Mouse (Mus musculus): ENCODE measurements at regions not wholly inside any gene's neighbourhood (a gene's known extent, or its start where the extent isn't known, plus 50 kb on each side); places are given as distances from the start of the nearest gene placed in this dataset.

DNA sequence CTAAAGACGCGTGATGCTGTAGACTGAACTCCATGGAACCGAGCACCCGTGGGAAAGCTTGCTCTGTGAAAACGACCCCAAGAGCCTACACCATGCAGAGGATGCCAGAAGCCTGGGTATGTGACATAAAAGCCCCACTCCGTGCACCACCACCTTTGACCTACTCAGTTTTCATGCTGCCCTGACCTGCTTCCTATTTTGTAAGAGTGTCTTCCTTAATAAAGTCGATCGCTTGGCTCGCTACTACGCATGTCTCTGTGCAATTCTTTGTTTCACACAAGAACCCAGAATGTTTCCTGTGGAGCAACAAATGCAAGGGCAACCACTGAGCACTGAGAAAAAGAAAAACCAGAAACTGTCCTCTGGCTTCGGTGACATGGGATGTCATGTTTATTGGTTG lies 60.5 kb downstream of the Sec61b start:
- no peak for DNase-seq (ENCODE audit: low read depth, low spot score)

DNA sequence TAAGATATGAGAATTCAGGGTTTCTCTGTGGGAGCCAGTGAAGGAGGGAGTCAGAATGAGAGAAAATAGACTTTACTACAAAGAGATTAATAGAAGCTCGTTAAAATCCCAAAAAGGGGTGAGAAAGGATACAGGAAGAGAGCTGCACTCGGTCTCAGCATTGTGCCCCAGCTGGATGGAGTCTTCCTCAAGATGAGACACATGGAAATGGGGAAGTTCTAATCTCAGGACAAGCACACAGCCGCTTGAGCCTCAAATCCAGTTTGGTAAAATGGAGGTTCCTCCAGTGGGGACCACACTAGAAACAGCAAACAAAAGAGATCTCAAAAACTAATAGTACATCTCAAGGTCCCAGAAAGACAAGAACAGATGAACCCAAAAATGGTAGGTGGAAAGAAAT lies 93.2 kb downstream of the Sec61b start:
- DNase-seq (ENCODE audit: low read depth, low spot score): no peak

- DNase-seq (ENCODE audit: low read depth, low spot score): peak; percentile 16
These were observed 96.4 kb downstream of the Sec61b start for GRCm38 (mm10) chr4:47570846-47571245.

DNA sequence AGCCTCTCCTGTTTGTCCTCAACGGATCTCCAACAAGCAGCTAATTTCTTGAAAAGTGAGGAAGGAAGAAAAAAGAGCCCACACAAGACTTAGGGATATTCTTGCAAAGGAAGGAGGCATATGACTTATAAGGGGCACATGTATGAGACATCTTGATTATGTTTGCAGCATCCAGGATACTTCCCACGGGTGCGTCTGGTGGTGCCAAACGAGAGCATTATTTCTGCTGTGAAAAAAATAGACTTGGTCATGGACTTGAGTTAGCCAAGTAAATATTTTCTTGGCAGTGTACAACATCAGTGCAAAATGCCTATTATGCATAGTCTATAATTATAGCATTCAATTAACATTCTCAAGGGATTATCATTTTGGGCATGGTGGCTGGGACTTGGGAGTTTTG lies 101.6 kb downstream of the Sec61b start:
- peak; percentile 40 for DNase-seq (ENCODE audit: low read depth, low spot score)

DNA sequence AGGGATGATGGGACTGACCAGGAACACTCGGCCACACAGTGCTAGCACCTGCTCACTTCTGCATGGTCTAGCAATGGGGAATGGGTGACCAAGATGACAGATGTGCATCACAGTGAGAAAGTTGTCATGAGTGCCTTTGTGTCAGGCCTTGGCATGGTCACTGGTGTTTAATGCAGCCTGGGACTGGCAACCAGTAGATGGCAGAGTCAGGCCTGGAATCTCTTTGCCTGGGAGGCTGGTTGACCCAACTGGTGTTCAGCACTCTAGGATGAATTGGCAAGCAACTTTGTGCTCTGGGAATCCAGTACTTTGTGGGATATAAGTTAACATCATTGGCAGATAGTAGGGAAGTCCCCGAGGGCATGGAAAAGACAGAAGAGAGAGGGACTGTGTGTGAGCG lies 103.0 kb downstream of the Sec61b start:
- DNase-seq (ENCODE audit: low read depth, low spot score): peak; percentile 82

DNA sequence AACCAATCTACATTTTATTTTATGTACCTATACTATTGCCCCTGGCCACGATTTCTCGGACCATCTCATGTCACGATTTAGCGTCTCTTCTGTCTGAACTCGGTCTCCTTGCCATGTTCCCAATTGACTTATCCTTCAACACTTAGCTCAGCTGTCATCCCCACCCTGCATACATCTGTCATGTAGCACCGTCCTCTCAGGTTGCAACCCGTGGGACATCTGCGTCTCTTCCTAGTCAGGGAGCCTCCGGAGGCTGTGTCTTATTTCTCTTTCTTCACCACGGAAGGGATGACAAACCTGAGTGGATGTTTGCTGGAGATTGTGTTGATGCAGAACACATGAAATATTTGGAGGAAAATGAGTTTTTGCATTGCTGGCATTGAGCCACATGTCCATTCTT lies 104.2 kb downstream of the Sec61b start:
- no peak for DNase-seq (ENCODE audit: low read depth, low spot score)

DNA sequence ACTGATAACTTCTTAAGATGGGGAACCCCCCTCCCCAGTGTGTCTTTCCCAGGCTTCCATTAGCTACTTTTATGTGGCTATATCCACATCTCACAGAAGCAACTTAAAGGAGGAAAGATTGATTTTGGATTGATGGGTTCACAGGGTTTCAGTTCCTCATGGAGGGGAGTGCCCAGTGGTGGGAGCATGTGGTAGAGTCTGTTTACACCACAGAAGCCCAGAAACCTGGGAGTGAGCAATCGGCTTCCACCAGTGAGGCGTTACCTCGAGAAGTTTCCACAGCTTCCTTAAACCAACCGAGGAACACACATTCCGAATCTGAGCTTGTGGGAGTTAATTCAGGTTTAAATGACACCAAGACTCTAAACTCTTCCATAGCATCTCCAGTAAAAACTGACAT lies 106.1 kb downstream of the Sec61b start:
- no peak for DNase-seq (ENCODE audit: low read depth, low spot score)

DNA sequence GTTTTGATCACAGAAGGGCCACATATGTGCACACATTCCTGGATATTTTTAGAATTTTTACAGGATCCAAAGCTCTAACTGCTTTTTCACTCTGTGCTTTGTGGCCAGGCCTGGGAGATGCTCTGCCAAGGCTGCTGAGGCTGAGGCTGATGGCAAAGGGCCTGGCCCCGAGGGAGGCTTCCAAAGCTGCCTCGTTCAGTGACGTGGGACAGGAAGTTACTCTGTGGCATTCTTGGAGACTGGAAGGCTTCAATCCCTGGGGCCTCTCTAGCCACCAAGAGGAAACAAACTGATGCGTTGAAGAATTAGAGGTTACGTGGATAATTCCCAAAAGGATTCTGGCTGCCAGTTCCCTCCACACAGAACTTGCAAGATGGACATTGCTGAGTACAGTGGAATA lies 112.8 kb downstream of the Sec61b start:
- DNase-seq (ENCODE audit: low read depth, low spot score): peak; percentile 42

DNA sequence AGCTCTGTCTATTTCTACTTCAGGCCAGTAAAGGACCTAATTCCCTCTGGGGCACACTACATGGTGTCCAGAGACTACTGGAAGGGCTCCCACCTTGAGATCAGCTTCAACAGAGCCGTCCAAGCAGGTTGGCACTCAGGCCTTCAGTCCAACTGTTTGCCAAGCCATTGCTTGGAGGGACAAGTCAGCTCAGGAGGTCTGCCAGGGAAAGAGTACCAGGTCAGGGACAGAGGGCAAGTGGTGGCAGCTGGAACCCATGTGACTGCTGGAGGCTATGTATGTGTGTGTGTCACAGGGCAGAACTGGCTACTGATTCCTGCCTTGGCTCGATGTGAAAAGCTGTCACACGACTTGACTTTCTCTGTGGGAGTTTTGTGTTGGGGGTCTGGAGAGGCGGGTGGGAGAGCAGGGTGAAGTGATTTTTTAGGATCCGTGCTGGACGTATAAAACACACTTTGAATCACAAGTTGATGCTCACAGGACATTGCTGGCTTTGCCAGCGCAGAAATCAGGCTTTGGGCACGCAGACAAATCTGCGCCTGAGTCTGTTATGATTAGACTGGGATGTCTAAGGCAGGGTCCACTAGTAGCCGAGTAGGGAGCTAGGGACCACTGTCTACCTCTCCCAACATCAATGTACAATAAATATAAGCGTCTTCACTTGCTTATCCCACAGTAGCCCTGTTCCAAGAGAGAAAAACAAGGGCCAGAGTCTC lies 118.0 kb downstream of the Sec61b start:
- peak; percentile 52 for DNase-seq (ENCODE audit: low read depth, low spot score)

DNA sequence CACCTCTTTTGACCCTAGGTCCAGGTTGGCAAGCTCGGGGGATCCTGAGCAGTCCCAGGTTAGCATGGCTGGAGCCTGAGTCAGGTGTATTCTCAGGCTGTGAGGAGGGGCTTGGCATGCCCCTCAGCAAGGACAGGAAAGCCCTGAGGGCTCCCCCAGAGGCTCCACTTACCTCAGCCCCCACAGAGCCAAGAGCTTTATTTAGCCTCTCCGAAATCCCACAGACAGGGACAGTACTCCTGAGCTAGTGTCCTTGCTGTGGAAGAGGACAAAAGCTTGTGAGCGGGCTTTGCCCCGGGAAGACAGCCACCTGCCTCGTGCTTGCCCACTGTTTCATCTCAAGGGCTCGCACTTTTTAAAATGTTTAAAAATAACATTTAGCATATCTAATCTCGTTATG lies 118.7 kb downstream of the Sec61b start:
- DNase-seq (ENCODE audit: low read depth, low spot score): no peak

DNA sequence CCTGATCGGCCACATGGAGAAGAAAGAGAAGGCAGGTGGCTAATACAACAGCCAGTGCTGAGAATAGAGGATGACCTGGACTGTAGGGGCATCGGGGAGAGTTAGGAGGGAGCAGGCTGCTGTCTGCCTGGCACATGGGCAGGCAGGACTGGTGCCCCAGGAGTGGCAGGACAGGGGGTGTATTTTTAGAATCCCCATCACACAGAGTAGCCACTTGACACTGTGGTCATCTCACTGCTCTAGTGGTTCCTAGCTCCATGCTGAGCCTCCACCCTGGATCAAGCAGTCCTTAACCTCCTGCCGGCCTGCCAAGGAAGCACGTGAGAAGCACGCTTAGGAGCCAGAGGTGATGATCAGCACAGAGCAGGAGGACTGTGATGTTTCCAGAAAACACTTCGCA lies 119.7 kb downstream of the Sec61b start:
- DNase-seq (ENCODE audit: low read depth, low spot score): no peak

DNA sequence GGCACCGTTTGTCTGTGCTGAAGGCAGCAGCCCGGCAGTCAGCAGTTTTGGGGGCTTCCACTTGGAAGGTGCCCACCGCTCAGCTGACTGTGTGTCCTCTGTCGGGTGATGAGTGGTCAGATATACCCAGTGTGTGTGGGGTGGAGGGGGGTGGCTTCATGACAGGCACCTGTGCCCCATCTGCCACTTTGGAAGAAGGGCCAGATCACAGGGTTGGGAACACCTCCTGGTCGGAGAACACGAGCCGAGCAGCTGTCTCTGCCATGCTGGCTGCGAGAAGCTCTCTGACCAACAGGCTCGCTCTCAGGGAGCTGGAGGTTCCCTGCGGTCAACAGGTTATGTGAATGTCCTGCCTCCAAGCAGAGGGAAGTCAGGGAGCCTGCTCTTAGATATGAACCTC lies 121.4 kb downstream of the Sec61b start:
- peak; percentile 93 for DNase-seq (ENCODE audit: low read depth, low spot score)

- peak; percentile 91 for DNase-seq (ENCODE audit: low read depth, low spot score)
These were observed 123.1 kb downstream of the Sec61b start for GRCm38 (mm10) chr4:47597586-47597985.

DNA sequence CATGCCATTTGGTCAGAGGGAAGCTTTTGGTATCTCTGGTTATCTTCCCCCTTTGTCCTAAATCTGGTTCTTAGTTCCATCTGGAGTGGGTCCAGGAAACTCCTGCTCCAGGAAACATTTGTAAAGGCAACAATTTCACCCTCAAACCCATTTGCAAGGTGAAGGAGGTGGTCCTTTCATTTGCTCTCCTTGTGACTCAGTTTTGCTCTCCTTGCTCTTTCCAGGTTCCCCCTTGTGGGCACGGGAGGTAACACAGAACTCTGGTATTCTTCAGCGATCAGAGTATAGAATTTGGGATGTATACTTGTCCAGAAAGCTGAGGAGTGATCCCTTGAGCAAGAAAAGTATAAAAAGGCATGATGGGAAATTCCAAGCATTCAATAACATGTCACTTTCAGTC lies 123.8 kb downstream of the Sec61b start:
- DNase-seq (ENCODE audit: low read depth, low spot score): peak; percentile 59

GRCm38 (mm10) chr4:47601301-47602070 lies 127.0 kb downstream of the Sec61b start:
- no peak for DNase-seq (ENCODE audit: low read depth, low spot score)

- DNase-seq (ENCODE audit: low read depth, low spot score): no peak
These were observed 128.9 kb downstream of the Sec61b start for GRCm38 (mm10) chr4:47603378-47603777.

DNA sequence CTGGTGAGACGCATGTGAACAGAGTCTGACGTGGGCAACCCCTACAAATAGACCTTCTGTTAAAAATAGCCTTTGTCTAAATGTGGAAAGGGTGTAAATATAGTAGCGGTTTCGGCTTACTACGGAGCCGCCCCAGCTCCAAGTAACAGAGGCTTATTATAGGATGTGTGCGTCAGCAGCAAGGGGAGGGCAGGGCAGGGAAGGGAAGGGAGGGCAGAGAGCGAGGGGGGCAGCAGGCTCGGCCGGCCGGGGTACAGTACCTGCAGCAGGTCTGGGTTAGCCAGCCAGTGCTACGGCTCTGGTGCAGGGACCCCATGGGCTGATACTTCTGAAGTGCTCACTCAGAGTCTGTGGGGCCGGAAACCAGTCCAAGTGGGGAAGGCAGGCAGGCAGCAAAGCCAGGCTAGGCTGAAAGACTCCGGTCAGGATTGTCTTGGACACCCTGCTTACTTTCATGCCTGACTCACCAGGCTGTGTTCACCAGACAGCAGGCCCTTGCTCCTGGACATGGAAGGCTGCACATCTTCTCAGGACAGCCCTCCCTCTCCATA lies 129.5 kb downstream of the Sec61b start:
- DNase-seq (ENCODE audit: low read depth, low spot score): peak; percentile 88

- DNase-seq (ENCODE audit: low read depth, low spot score): peak; percentile 24
These were observed 131.2 kb downstream of the Sec61b start for GRCm38 (mm10) chr4:47605676-47606075.

DNA sequence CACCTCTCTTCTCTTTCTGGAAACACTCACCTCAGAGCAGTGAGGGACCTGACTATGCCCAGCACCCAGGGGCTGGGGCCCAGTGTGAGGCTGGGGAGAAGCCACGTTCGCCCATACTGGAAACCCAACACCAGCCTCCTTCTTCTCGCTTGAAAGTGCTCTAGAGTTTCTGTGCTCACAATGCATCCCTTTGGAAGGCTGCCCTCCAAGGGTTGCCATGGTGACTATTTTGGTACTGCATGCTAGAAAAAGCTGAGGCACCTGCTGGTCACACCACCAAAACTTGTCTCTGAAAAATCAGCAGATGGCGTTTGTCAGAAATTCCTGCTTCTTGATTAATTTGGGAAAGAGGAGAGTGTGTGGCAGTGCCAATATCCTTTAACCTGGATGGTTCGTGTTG lies 134.2 kb downstream of the Sec61b start:
- DNase-seq (ENCODE audit: low read depth, low spot score): peak; percentile 97

DNA sequence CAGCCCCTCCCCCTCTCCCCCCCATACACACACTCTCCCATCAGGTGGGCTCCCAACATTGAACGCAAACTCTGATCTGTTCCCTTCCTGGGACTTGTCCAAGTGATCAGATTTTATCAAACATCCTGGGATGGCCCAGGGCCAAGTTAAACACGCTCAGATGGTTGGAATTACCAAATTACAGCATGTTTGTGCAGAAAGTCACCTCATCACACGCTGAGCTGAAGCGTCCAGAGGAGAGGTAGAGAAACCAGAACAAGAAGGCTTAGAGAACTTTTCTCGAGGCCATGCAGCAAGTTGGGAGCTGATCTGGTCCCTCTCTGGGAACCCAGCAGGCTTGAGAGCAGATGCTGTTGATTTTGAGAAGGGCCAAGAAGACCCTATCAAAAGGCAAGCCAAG lies 136.5 kb downstream of the Sec61b start:
- no peak for DNase-seq (ENCODE audit: low read depth, low spot score)

GRCm38 (mm10) chr4:47616525-47616924 lies 142.1 kb downstream of the Sec61b start:
- peak; percentile 48 for DNase-seq (ENCODE audit: low read depth, low spot score)

DNA sequence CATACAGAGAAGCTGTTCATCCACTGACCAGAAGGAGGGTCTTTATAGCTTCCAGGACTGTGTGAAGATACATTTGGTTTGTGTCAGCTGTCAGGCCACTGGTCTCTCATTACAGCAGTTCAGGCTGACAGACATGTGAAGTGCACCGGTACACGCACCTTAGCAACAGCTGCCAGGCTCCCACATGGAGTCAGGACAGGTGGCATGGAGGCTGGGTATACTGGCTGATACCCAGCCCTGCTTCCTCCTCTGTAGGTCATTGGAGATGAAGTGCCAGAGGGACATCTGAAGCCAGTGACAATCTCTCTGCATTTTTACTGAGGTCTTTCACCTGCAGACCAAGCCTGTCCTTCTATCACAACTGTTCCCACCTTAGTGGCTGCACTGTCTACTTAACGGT lies 146.2 kb downstream of the Sec61b start:
- peak; percentile 54 for DNase-seq (ENCODE audit: low read depth, low spot score)
